Mouse (Mus musculus) intestine, embryonic 16.5 days (tissue): ENCODE data around the gene Gpr180. TPM values are rescaled to one million over a fixed set of nuclear protein-coding genes. Genes with fewer than 3 reads are reported as not detected.
"Not testable (repeated sequence)": the region's sequence is repeated elsewhere in the genome, so short reads cannot be mapped to it uniquely, and the experiment has no call there.

ENCODE experiments used
- ATAC-seq: fragments of 200-750 bp; cut with Nextera tagmentation; 2 replicates; pipeline ENCODE4 v1.8.0; 2017; ENCODE audit warnings: moderate TSS enrichment, moderate library complexity
- H3K27ac ChIP-seq: fragments of 300-500 bp; sonication (generic); 2 replicates; pipeline ENCODE4 v1.5.1; 2014; ENCODE audit warnings: mild to moderate bottlenecking, low read length
- H3K27me3 ChIP-seq: fragments of 300-500 bp; sonication (generic); replicated peaks from 2 replicates; pipeline ENCODE4 v1.6.1; 2014; ENCODE audit warnings: low read length, control low read depth, mixed read lengths; ENCODE audit not compliant: control insufficient read depth, insufficient read depth
- H3K36me3 ChIP-seq: fragments of 300-500 bp; sonication (generic); 2 replicates; pipeline ENCODE4 v1.6.1; 2014; ENCODE audit warnings: low read length, control low read depth; ENCODE audit not compliant: control insufficient read depth, insufficient read depth
- H3K4me1 ChIP-seq: fragments of 300-500 bp; sonication (generic); 2 replicates; pipeline ENCODE4 v1.6.1; 2014; ENCODE audit warnings: low read length, control low read depth, mixed read lengths; ENCODE audit not compliant: control insufficient read depth, insufficient read depth
- H3K4me2 ChIP-seq: fragments of 300-500 bp; sonication (generic); 2 replicates; pipeline ENCODE4 v1.6.1; 2014; ENCODE audit warnings: low read depth, low read length, control low read depth
- H3K4me3 ChIP-seq: fragments of 300-500 bp; sonication (generic); 2 replicates; pipeline ENCODE4 v1.5.1; 2014; ENCODE audit warnings: mild to moderate bottlenecking, low read length
- H3K9ac ChIP-seq: fragments of 300-500 bp; sonication (generic); 2 replicates; pipeline ENCODE4 v1.6.1; 2014; ENCODE audit warnings: low read depth, low read length
- H3K9me3 ChIP-seq: fragments of 300-500 bp; sonication (generic); 2 replicates; pipeline ENCODE4 v1.6.1; 2016; ENCODE audit warnings: low read length, control low read depth; ENCODE audit not compliant: control insufficient read depth
- WGBS: fragments of 180-500 bp; shearing (Covaris S2); extraction: QIAGEN DNeasy Blood & Tissue Kit; methylation state at CpG from one replicate; pipeline ENCODE4 v1.1.7; 2014; 5-methylcytosine and 5-hydroxymethylcytosine counted together
- polyA plus RNA-seq: library from polyadenylated mRNA; unstranded; fragments of >200 nt; fragmentation: Nextera tagmentation; extraction: Ambion mirVana; gene quantifications from 2 replicates; pipeline ENCODE4 v1.2.1, GENCODE M21; 2015

Gpr180 gene
- polyA plus RNA-seq, 1 experiment from 2014 or later: 43.1 TPM

- H3K9me3 ChIP-seq: no peaks in the 10 kb centered on the region
- no peak overlapping the region for H3K4me3 ChIP-seq
- H3K36me3 ChIP-seq: no peaks in the 10 kb centered on the region; the same call in 1 of the 2 replicates
- H3K27ac ChIP-seq: no peak overlapping the region
- H3K9ac ChIP-seq: no peak overlapping the region
- H3K27me3 ChIP-seq: no peaks in the 10 kb centered on the region
- no peaks in the 10 kb centered on the region for H3K4me1 ChIP-seq
- WGBS: 72% methylated on average over 10 of the region's 10 CpGs
- no peak overlapping the region for H3K4me2 ChIP-seq
- ATAC-seq: peak; percentile 62; the same call in 1 of the 2 replicates
Observed at GRCm38 (mm10) chr14:118148554-118148953, 11.6 kb downstream of the Gpr180 start.

DNA sequence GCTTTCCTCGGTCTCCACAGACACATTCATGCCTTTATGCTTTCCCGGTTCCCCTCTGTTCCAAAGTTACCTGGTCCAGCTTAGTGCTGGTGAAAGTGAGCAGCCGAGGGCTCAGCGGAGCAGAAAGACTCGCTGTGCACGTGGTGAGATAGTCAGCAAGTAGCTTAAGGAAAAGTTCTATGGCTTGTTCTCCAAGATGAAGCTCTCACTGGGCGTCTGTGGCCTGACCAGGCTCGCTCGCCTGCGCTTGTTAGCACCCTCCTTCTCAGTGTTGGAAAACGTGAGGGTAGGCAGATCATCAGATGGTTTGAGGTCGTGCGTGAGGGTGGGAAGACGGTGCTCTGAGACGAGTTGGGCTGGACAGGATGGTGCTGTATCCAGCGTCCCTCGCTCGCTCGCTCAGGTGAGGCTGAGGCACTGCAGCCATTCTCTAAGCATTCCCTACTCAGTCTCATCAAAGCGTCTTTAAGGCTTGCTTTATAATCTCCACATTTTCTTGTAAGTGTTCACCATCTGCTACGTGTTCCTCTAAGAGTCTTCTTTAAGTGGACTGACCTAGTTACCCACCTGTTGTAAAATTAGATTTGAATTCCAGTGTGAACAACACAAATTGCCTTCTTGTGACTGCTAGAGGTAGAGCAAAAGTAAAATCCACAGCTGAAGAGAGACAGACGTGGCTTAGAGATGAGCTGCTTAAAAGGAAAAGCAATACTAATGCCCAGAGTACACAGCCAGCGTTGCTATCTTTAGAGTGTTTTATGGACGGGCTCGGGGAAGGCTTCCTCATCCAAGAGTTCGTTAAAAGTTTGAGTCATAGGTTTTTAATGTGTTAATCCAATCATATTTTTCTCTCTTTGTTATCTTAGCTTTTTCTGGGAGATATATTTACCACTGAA, 13.9 kb downstream of the Gpr180 start:
- WGBS: 85% methylated on average over 26 of the region's 26 CpGs
- no peak for ATAC-seq
- Histone ChIP-seq H3K9me3 (no peaks in the 10 kb centered on the region), H3K27ac (no peak overlapping the region), H3K36me3 (peaks cover 2% of the 10 kb centered on the region; the same call in 1 of the 2 replicates), H3K4me2 (no peak overlapping the region), H3K9ac (no peak overlapping the region), H3K4me1 (no peaks in the 10 kb centered on the region), H3K4me3 (no peak overlapping the region), H3K27me3 (no peaks in the 10 kb centered on the region)

GRCm38 (mm10) chr14:118151651-118152293, 14.8 kb downstream of the Gpr180 start:
- no peaks in the 10 kb centered on the region for H3K9me3 ChIP-seq
- ATAC-seq: no peak
- H3K27me3 ChIP-seq: no peaks in the 10 kb centered on the region
- no peak overlapping the region for H3K4me2 ChIP-seq
- H3K36me3 ChIP-seq: peaks cover 2% of the 10 kb centered on the region; the same call in 1 of the 2 replicates
- no peak overlapping the region for H3K4me3 ChIP-seq
- no peaks in the 10 kb centered on the region for H3K4me1 ChIP-seq
- H3K9ac ChIP-seq: no peak overlapping the region
- WGBS: 76% methylated on average over 5 of the region's 5 CpGs
- no peak overlapping the region for H3K27ac ChIP-seq

GRCm38 (mm10) chr14:118152294-118152651, 15.3 kb downstream of the Gpr180 start:
- Histone ChIP-seq H3K4me2 (no peak overlapping the region), H3K9ac (no peak overlapping the region), H3K36me3 (peaks cover 2% of the 10 kb centered on the region; the same call in 1 of the 2 replicates), H3K9me3 (no peaks in the 10 kb centered on the region), H3K27ac (no peak overlapping the region), H3K4me1 (no peaks in the 10 kb centered on the region), H3K4me3 (no peak overlapping the region), H3K27me3 (no peaks in the 10 kb centered on the region)
- ATAC-seq: no peak
- WGBS: 93% methylated on average over 8 of the region's 8 CpGs

- not testable (repeated sequence) for H3K27me3 ChIP-seq, H3K4me1 ChIP-seq, H3K9ac ChIP-seq, H3K4me3 ChIP-seq, H3K9me3 ChIP-seq, H3K4me2 ChIP-seq, H3K27ac ChIP-seq, ATAC-seq
- 94% methylated on average over 16 of the region's 16 CpGs for WGBS
- peaks cover 12% of the 10 kb centered on the region for H3K36me3 ChIP-seq
Observed at GRCm38 (mm10) chr14:118156056-118156455, 19.1 kb downstream of the Gpr180 start.

DNA sequence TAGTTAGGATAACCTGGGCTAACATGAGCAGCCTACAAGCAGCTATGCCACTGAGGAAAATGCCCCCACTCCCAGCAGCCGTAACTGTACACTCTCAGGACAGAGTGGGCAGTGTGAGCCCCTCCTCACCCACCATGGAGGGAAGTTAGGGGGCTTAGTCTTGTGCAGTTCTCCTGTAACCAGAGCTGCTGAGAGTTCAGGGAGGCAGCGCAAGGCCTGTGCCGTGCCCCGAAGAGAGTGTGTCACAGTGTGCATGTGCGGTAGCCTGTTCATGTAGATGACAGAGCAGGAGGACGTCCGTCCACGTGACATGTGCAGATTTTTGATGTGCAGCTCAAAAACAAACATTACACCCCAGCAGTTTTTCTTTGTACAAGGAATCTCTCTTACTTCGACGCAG, 19.8 kb downstream of the Gpr180 start:
- WGBS: 89% methylated on average over 10 of the region's 10 CpGs
- Histone ChIP-seq H3K27me3 (no peaks in the 10 kb centered on the region), H3K9ac (no peak overlapping the region), H3K9me3 (no peaks in the 10 kb centered on the region), H3K36me3 (peaks cover 12% of the 10 kb centered on the region), H3K4me1 (no peaks in the 10 kb centered on the region), H3K4me2 (no peak overlapping the region), H3K4me3 (no peak overlapping the region), H3K27ac (no peak overlapping the region)
- no peak for ATAC-seq

DNA sequence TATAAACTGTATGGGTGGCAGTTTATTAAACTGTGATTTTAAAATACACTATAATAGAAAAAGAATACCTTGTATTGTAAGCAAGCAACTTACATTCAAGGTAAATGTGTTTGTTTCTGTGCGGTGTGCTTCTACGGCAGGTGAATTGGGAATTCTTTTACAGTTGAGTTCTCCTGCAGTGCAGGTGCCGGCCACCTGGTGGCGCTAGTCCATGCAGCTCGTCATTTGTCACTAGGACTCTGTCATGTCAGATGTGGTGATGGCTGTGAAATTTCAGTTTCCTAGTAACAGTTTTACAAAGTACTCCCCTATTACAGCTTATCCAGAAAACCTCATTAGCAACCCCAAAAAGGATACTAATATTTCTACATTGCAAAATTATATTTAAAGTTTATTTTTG, 20.2 kb downstream of the Gpr180 start:
- no peak overlapping the region for H3K4me3 ChIP-seq
- no peaks in the 10 kb centered on the region for H3K9me3 ChIP-seq
- H3K4me1 ChIP-seq: no peaks in the 10 kb centered on the region
- peaks cover 14% of the 10 kb centered on the region for H3K36me3 ChIP-seq
- ATAC-seq: no peak; the same call in 1 of the 2 replicates
- no peaks in the 10 kb centered on the region for H3K27me3 ChIP-seq
- no peak overlapping the region for H3K27ac ChIP-seq
- H3K9ac ChIP-seq: no peak overlapping the region
- no peak overlapping the region for H3K4me2 ChIP-seq
- WGBS: 33% methylated on average over 5 of the region's 5 CpGs

- Histone ChIP-seq H3K4me3 (no peak overlapping the region), H3K9me3 (no peaks in the 10 kb centered on the region), H3K4me2 (no peak overlapping the region), H3K27me3 (no peaks in the 10 kb centered on the region), H3K9ac (no peak overlapping the region), H3K27ac (no peak overlapping the region), H3K4me1 (no peaks in the 10 kb centered on the region), H3K36me3 (peaks cover 17% of the 10 kb centered on the region)
- no peak for ATAC-seq
- 81% methylated on average over 3 of the region's 3 CpGs for WGBS
Observed at GRCm38 (mm10) chr14:118161751-118162150, 24.8 kb downstream of the Gpr180 start.

- 80% methylated on average over 14 of the region's 14 CpGs for WGBS
- Histone ChIP-seq H3K27me3 (no peaks in the 10 kb centered on the region), H3K4me1 (no peaks in the 10 kb centered on the region), H3K36me3 (peaks cover 17% of the 10 kb centered on the region), H3K27ac (no peak overlapping the region), H3K9me3 (no peaks in the 10 kb centered on the region), H3K4me3 (no peak overlapping the region), H3K4me2 (no peak overlapping the region), H3K9ac (no peak overlapping the region)
- no peak for ATAC-seq
Observed at GRCm38 (mm10) chr14:118162640-118163039, 25.7 kb downstream of the Gpr180 start.
